Mouse (Mus musculus): Measurements from ENCODE around the gene Ap3m1. TPM values are rescaled to one million over a fixed set of nuclear protein-coding genes. Genes with fewer than 3 reads are reported as not detected.

Ap3m1 gene
- polyA plus RNA-seq, 1 experiment from 2014 or later, result 77.8 TPM

DNA sequence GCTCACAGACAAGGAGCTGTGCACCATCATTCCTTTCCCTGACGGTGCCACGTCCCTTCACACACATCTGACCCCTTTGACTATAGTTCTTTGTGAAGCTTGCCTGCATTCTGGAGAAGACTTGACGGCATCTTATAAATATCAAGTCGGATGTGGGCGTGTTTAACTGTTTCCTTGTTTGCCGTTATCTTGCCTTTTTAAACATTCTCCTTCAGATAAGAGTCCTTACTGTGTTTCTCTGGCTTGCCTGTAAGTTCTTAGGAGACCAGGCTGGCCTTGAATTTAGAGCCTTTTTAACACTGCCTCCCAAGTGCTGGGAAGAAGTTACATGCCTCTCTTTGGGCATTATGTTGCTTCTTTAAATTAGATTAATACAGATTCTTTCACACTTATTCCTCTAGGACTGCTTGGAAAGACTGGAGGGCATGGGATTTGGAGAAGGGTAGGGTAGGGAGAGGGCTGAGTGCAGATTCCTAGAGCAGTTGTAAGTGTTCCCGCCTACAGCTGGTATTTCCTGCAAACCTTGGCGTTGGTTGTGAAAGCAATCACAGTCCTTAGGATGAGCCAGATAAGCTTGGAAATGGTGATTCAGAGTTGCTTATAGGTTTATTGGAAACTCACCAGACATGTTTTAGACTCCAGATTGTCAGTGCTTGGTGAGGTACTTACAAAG lies 13.3 kb upstream of the Ap3m1 start:
- Histone ChIP-seq H3K4me1 (peaks cover 24% of the 10 kb centered on the region), H3K27ac (peak overlapping the region; percentile 77), H3K9me3 (no peaks in the 10 kb centered on the region), H3K36me3 (no peaks in the 10 kb centered on the region), H3K4me2 (peak overlapping the region; percentile 8; the same call in 1 of the 2 replicates), H3K9ac (no peak overlapping the region), H3K4me3 (no peak overlapping the region), H3K27me3 (no peaks in the 10 kb centered on the region)
- WGBS, result 13% methylated on average over 8 of the region's 8 CpGs
- peak; percentile 59; the same call in 1 of the 2 replicates for ATAC-seq (ENCODE audit: borderline replicate concordance, extremely low read depth, low FRiP score, low TSS enrichment)

DNA sequence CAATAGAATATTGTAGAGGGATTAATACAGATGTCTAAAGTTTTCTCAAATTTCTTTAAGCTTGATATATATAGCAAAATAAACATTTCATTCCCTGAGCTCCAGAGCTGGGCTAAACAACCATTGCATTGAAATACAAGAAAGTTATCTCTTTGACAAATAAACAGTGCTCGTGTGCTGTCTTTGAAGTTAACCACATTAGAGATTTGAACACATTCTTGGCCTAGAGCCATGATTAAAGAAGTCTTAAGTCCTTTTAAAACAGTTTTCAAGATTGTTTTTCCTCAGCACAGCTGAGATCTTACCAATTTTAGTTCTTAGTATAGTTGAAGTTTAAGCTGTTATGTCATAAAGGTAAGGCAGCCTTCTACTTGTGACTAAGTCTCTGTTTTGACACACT lies 12.0 kb upstream of the Ap3m1 start:
- Histone ChIP-seq H3K27ac (peak overlapping the region; percentile 23; the same call in 1 of the 2 replicates), H3K4me2 (no peak overlapping the region)
- no peak for ATAC-seq (ENCODE audit: borderline replicate concordance, extremely low read depth, low FRiP score, low TSS enrichment)

DNA sequence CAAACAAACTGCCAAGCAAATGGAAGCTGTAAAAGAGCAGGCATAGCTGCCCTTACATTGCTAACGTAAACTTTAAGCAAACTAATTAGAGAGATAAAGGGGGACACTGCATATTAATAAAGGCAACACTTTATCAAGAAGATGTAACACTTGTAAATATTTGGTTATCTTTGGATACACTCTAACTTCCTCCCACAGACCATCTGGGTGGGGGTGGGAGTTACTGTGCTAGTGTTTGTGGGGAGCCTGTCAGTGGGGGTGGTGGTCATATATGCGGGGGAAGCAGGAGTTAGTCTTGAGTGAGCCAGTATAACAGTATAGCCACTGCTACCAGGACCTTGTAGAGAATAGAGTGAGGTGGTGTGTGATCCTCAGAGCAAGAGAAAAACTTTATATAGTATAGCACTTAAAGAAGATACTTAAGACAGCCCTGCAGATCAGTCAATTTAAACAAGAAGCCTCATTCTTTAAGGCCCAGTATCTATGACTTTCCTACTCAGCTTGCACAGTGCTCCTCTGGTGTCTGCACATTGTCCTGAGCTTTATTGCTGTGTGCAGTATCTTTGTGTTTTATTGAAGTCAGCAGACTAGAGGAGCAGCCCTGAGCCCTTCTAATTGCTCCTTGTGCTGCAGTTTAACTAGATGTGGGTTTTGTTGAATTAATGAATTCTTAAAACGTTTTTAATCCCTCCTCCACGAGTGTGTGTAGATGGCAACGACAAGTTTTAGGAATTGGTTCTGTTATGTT lies 10.6 kb upstream of the Ap3m1 start:
- Histone ChIP-seq H3K36me3 (no peaks in the 10 kb centered on the region), H3K9ac (no peak overlapping the region), H3K27me3 (no peaks in the 10 kb centered on the region), H3K4me1 (peaks cover 24% of the 10 kb centered on the region), H3K4me2 (no peak overlapping the region), H3K9me3 (no peaks in the 10 kb centered on the region), H3K4me3 (no peak overlapping the region), H3K27ac (peak overlapping the region; percentile 20; the same call in 1 of the 2 replicates)
- 32% methylated on average over 5 of the region's 5 CpGs for WGBS
- no peak; the same call in 1 of the 2 replicates for ATAC-seq (ENCODE audit: borderline replicate concordance, extremely low read depth, low FRiP score, low TSS enrichment)

More for the DNA sequence above, 12.0 kb upstream of the Ap3m1 start:
- 13% methylated on average over 1 of the region's 1 CpGs for WGBS
- Histone ChIP-seq H3K9ac (no peak overlapping the region), H3K4me1 (peaks cover 24% of the 10 kb centered on the region), H3K4me3 (no peak overlapping the region), H3K9me3 (no peaks in the 10 kb centered on the region), H3K27me3 (no peaks in the 10 kb centered on the region), H3K36me3 (no peaks in the 10 kb centered on the region)

DNA sequence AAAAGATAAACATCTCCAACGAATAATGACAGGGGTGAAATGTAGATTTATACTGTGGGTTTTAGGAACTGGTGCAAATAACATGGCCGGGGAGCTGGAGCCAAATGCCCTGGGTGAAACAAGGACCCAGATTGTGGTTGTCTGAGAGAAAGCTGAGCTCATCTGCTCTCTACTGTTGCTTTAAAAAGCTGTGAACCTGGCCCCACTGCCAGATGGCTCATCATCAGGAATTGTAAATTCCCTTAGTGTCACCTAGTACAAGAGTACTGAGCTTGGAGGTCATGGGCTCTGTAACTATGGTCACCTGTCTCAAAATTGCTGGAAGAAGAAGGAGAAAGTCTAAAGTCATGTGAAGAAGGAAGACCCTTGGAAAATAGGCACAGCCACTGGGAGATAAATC lies 6.7 kb upstream of the Ap3m1 start:
- ATAC-seq (ENCODE audit: borderline replicate concordance, extremely low read depth, low FRiP score, low TSS enrichment), result no peak
- Histone ChIP-seq H3K27ac (no peak overlapping the region), H3K4me1 (peaks cover 6% of the 10 kb centered on the region), H3K27me3 (no peaks in the 10 kb centered on the region), H3K36me3 (no peaks in the 10 kb centered on the region), H3K9me3 (no peaks in the 10 kb centered on the region), H3K4me2 (no peak overlapping the region), H3K4me3 (no peak overlapping the region), H3K9ac (no peak overlapping the region)
- WGBS, result 75% methylated on average over 2 of the region's 2 CpGs

DNA sequence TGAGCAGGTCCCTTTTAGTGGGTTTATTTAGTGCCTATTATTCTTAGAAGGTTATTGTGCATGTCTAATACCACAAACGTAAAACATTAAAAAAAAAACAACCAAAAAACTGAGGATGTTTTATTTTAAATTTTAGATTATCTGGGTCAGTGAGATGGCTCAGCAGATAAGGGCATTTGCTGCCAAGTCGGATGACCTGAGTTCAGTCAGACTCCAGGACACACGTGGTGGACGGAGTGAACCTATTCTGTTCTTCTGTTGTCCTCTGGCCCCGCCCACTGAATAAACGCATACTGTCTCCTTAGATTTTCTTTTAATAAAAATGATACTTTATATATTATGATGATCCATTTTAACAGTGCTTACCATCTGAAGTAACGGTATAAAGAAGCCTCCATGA lies 1.3 kb upstream of the Ap3m1 start:
- 37% methylated on average over 7 of the region's 7 CpGs for WGBS
- H3K9me3 ChIP-seq, result no peaks in the 10 kb centered on the region
- no peak overlapping the region for H3K27ac ChIP-seq
- peak overlapping the region; percentile 80 for H3K4me3 ChIP-seq
- no peak overlapping the region; the same call in 1 of the 2 replicates for H3K9ac ChIP-seq
- H3K27me3 ChIP-seq, result no peaks in the 10 kb centered on the region
- peak overlapping the region; percentile 70 for H3K4me2 ChIP-seq
- no peak for ATAC-seq (ENCODE audit: borderline replicate concordance, extremely low read depth, low FRiP score, low TSS enrichment)
- H3K36me3 ChIP-seq, result no peaks in the 10 kb centered on the region
- peaks cover 19% of the 10 kb centered on the region for H3K4me1 ChIP-seq

DNA sequence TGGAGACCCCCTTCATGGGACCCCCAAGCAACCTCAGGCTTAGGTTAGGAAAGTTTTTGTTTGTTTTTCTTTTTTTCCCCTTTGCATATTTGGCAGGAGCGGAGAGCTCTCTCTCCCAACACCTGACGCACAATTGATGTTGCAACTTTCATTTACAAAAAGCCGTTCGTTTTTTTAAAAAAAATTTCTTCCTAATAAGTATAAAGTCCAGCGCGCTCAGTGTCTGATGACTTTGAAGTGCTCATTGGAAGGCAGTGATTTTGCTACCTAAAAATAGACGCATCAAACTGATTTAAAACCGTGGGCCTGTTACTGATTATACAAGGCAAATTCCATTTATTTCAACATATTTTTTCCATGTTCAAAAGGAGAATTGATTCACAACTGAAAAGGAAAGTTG lies 843 bp upstream of the Ap3m1 start:
- H3K9me3 ChIP-seq, result no peaks in the 10 kb centered on the region
- WGBS, result 3% methylated on average over 8 of the region's 8 CpGs
- peak overlapping the region; percentile 86 for H3K27ac ChIP-seq
- no peak for ATAC-seq (ENCODE audit: borderline replicate concordance, extremely low read depth, low FRiP score, low TSS enrichment)
- peaks cover 19% of the 10 kb centered on the region for H3K4me1 ChIP-seq
- no peaks in the 10 kb centered on the region for H3K27me3 ChIP-seq
- H3K4me2 ChIP-seq, result peak overlapping the region; percentile 70
- H3K36me3 ChIP-seq, result no peaks in the 10 kb centered on the region
- H3K4me3 ChIP-seq, result peak overlapping the region; percentile 80
- H3K9ac ChIP-seq, result peak overlapping the region; percentile 55

DNA sequence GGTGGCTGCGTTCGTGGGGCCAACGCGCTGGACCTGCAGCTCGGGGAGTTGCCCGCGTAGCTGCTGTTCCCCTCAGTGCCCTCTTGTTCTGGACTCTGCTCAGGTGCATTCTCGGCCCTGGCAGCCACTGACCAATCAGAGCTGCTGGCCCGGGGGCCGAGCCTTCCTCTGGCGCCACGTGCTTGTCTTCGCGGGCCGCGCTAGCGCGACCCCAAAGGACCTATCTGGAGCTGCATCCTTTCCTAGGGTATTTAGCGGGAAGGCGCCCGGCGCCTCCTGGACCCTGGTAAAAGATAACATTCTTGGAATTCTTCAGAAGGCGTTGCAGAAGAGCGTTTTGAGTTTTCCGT lies 448 bp upstream of the Ap3m1 start:
- Histone ChIP-seq H3K36me3 (no peaks in the 10 kb centered on the region), H3K4me2 (peak overlapping the region; percentile 70), H3K27ac (peak overlapping the region; percentile 86), H3K9me3 (no peaks in the 10 kb centered on the region), H3K4me1 (peaks cover 19% of the 10 kb centered on the region), H3K27me3 (no peaks in the 10 kb centered on the region), H3K4me3 (peak overlapping the region; percentile 80), H3K9ac (peak overlapping the region; percentile 55)
- peak; percentile 83 for ATAC-seq (ENCODE audit: borderline replicate concordance, extremely low read depth, low FRiP score, low TSS enrichment)
- under 1% methylated on average over 25 of the region's 25 CpGs for WGBS

DNA sequence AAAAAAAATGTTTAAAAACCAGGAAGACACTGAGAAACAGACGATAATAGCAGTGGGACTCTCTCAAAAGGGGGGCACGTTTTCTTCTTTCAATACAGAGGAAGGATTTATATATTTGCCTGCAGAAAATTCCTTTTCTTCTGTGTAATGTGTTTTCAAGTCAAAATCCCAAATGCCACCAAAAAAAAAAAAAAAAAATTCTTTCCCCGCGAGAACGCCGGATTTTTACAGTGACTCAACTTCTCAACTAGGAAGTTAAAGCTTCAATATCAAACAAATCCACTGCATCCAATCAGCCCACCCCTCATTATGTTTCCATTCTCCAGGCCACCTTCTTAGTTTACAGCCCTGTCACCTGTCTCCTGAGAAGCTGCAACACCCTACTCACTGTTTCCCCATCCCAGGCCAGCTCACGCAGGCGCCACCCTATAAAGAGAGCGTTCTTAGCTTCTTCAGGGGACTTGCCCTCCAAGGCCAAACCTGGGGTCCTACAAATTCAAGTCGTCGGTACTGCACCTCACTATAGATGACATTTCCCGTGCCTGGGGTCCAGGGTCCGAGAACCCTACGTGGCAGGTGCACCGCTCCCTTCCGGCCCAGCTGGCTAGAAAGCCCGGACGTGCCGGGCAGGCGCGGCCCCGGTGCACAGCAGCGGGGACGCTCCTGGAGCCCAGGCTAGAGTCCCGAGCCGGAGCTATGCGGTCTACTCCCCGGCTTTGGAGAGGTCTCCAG lies 762 bp downstream of the Ap3m1 start:
- Histone ChIP-seq H3K27ac (peak overlapping the region; percentile 86), H3K9ac (peak overlapping the region; percentile 68), H3K9me3 (no peaks in the 10 kb centered on the region), H3K4me1 (peaks cover 19% of the 10 kb centered on the region), H3K36me3 (no peaks in the 10 kb centered on the region), H3K4me2 (peak overlapping the region; percentile 70), H3K4me3 (peak overlapping the region; percentile 80), H3K27me3 (no peaks in the 10 kb centered on the region)
- 6% methylated on average over 28 of the region's 28 CpGs for WGBS
- no peak for ATAC-seq (ENCODE audit: borderline replicate concordance, extremely low read depth, low FRiP score, low TSS enrichment)

DNA sequence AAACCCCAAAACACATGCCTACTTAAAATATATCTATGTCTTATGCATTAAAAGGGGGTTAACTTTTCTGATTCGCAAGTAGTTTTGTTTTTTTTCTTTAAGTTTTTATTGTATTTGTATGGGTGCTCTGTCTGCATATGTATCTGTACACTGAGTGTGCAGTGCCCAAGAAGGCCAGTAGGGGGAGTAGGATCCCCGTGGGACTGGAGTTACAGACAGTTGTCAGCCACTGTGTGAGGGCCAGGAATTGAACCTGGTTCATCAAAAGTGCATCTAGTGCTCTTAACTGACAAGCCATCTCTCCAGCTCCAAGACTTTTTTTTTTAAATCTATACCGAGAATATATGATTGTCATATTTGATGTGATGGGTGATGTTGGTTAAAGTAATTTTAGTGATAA lies 1.6 kb downstream of the Ap3m1 start:
- Histone ChIP-seq H3K27ac (no peak overlapping the region), H3K27me3 (no peaks in the 10 kb centered on the region), H3K4me3 (peak overlapping the region; percentile 80; the same call in 1 of the 2 replicates), H3K9ac (no peak overlapping the region), H3K4me1 (peaks cover 19% of the 10 kb centered on the region), H3K36me3 (no peaks in the 10 kb centered on the region), H3K4me2 (0 out of 2 replicates have a peak overlapping the region, but pooled peaks have one; percentile 70), H3K9me3 (no peaks in the 10 kb centered on the region)
- 78% methylated on average over 3 of the region's 3 CpGs for WGBS
- ATAC-seq (ENCODE audit: borderline replicate concordance, extremely low read depth, low FRiP score, low TSS enrichment), result no peak

DNA sequence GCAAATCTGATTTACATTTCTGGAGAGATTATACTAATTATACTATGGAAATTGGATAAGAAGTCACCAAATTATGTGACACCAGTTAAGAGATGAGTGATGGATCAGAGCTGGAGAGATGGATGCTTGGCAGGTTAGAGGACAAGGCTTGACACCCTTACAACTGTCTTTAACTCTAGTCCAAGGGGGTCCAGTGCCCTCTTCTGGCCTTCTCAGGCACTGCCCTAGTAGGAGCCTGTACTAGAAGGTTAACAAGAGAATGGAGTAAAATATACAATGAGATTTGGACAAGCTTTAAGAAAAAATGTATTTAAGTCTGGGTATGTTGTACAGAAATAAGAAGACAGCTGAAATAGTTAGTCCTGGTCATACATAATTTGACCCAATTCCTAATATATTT lies 3.4 kb downstream of the Ap3m1 start:
- no peak for ATAC-seq (ENCODE audit: borderline replicate concordance, extremely low read depth, low FRiP score, low TSS enrichment)
- Histone ChIP-seq H3K27me3 (no peaks in the 10 kb centered on the region), H3K9ac (no peak overlapping the region), H3K4me2 (no peak overlapping the region), H3K4me3 (no peak overlapping the region), H3K4me1 (peaks cover 18% of the 10 kb centered on the region), H3K9me3 (no peaks in the 10 kb centered on the region), H3K36me3 (peaks cover 4% of the 10 kb centered on the region; the same call in 1 of the 2 replicates), H3K27ac (no peak overlapping the region)

DNA sequence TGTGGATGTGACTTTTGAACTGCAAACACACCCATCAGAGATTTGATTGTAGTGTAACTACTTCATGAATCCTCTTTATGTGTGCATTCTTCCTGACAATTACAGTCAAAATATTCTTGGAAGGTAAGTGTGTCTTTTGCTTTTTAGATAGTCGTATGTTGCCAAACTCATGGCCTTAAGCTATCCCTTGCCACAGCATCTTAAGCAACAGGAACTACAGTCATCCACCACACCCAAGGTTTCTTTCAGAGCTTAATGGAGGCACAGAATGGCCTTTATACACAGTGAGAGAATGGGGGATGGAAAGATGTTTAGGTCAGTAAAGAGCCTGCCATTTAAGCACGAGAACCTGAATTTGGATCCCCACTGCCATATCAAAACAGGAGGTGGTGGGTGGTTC lies 4.5 kb downstream of the Ap3m1 start:
- Histone ChIP-seq H3K27me3 (no peaks in the 10 kb centered on the region), H3K9me3 (no peaks in the 10 kb centered on the region), H3K9ac (no peak overlapping the region), H3K4me2 (no peak overlapping the region), H3K36me3 (peaks cover 4% of the 10 kb centered on the region; the same call in 1 of the 2 replicates), H3K27ac (no peak overlapping the region), H3K4me3 (no peak overlapping the region), H3K4me1 (peaks cover 12% of the 10 kb centered on the region)
- WGBS, result 85% methylated on average over 2 of the region's 2 CpGs
- ATAC-seq (ENCODE audit: borderline replicate concordance, extremely low read depth, low FRiP score, low TSS enrichment), result no peak

DNA sequence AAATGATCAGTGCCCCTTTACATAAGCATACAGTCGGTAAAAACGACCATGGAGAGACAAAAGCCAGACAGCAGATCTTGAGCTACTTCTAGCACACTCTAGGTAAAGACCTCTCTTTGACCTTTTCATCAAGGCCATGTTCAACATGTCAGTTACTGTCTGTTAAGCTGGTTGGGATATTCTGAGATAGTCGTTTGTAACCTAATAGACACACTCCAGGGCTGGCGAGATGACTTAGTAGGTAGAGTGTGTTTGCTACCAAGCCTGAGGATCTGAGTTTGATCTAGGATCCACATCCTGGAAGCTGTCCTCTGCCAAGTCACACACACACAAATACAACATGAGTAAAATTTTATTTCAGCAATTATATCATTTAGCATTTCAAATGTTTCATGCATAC lies 12.7 kb downstream of the Ap3m1 start:
- Histone ChIP-seq H3K9me3 (no peaks in the 10 kb centered on the region), H3K27ac (peak overlapping the region; percentile 29; the same call in 1 of the 2 replicates), H3K4me1 (no peaks in the 10 kb centered on the region; the same call in 1 of the 2 replicates), H3K4me2 (no peak overlapping the region), H3K9ac (no peak overlapping the region), H3K36me3 (peaks cover 38% of the 10 kb centered on the region), H3K4me3 (no peak overlapping the region), H3K27me3 (no peaks in the 10 kb centered on the region)
- ATAC-seq (ENCODE audit: borderline replicate concordance, extremely low read depth, low FRiP score, low TSS enrichment), result no peak
- 66% methylated on average over 4 of the region's 4 CpGs for WGBS
